Mouse (Mus musculus) neural tube, embryonic 14.5 days (tissue): ENCODE data around the gene Myod1. TPM values are rescaled to one million over a fixed set of nuclear protein-coding genes. Genes with fewer than 3 reads are reported as not detected.

Experiments used
- ATAC-seq: fragments of 200-750 bp; cut with Nextera tagmentation; 2 replicates; pipeline ENCODE4 v1.8.0; 2017; ENCODE audit warnings: low read depth, mild to moderate bottlenecking, moderate TSS enrichment, moderate library complexity
- H3K27ac ChIP-seq: fragments of 300-500 bp; sonication (generic); 2 replicates; pipeline ENCODE4 v1.5.1; 2014; ENCODE audit warnings: low read depth, mild to moderate bottlenecking, control low read depth, low read length, moderate library complexity, mixed read lengths
- H3K27me3 ChIP-seq: fragments of 300-500 bp; sonication (generic); 2 replicates; pipeline ENCODE4 v1.6.1; 2014; ENCODE audit warnings: low read length; ENCODE audit not compliant: control insufficient read depth, insufficient read depth
- H3K36me3 ChIP-seq: fragments of 300-500 bp; sonication (generic); 2 replicates; pipeline ENCODE4 v1.6.1; 2014; ENCODE audit warnings: low read length, mixed read lengths; ENCODE audit not compliant: control insufficient read depth, insufficient read depth
- H3K4me1 ChIP-seq: fragments of 300-500 bp; sonication (generic); 2 replicates; pipeline ENCODE4 v1.6.1; 2014; ENCODE audit warnings: low read length; ENCODE audit not compliant: control insufficient read depth, insufficient read depth
- H3K4me2 ChIP-seq: fragments of 300-500 bp; sonication (generic); 2 replicates; pipeline ENCODE4 v1.6.1; 2014; ENCODE audit warnings: mild to moderate bottlenecking, low read depth, low read length, control low read depth
- H3K4me3 ChIP-seq: fragments of 300-500 bp; sonication (generic); 2 replicates; pipeline ENCODE4 v1.5.1; 2014; ENCODE audit warnings: low read depth, low read length, control low read depth, mixed read lengths
- H3K9ac ChIP-seq: fragments of 300-500 bp; sonication (generic); replicated peaks from 2 replicates; pipeline ENCODE4 v1.6.1; 2014; ENCODE audit warnings: low read depth, mild to moderate bottlenecking, control low read depth, low read length, mixed read lengths
- H3K9me3 ChIP-seq: fragments of 300-500 bp; sonication (generic); 2 replicates; pipeline ENCODE4 v1.6.1; 2016; ENCODE audit warnings: low read length; ENCODE audit not compliant: control insufficient read depth
- WGBS: fragments of 180-500 bp; shearing (Covaris S2); extraction: QIAGEN DNeasy Blood & Tissue Kit; methylation state at CpG from one replicate; pipeline ENCODE4 v1.1.7; 2014; 5-methylcytosine and 5-hydroxymethylcytosine counted together
- polyA plus RNA-seq: library from polyadenylated mRNA; unstranded; fragments of >200 nt; fragmentation: Nextera tagmentation; extraction: Ambion mirVana; gene quantifications from 2 replicates; pipeline ENCODE4 v1.2.1, GENCODE M21; 2014

Myod1 gene
- polyA plus RNA-seq, 1 experiment from 2014 or later: 0.24 TPM

GRCm38 (mm10) chr7:46417467-46417866 lies 41.2 kb downstream of the Myod1 start:
- H3K4me1 ChIP-seq: peaks cover 5% of the 10 kb centered on the region
- WGBS: 80% methylated on average over 7 of the region's 7 CpGs

GRCm38 (mm10) chr7:46418102-46418622 lies 41.9 kb downstream of the Myod1 start:
- H3K36me3 ChIP-seq: no peaks in the 10 kb centered on the region
- no peak overlapping the region for H3K27ac ChIP-seq
- H3K9me3 ChIP-seq: no peaks in the 10 kb centered on the region
- no peak overlapping the region for H3K4me2 ChIP-seq
- H3K4me3 ChIP-seq: no peak overlapping the region
- H3K27me3 ChIP-seq: no peaks in the 10 kb centered on the region
- WGBS: 65% methylated on average over 16 of the region's 16 CpGs
- no peak overlapping the region for H3K9ac ChIP-seq
- ATAC-seq: peak; percentile 19; the same call in 1 of the 2 replicates
- peaks cover 10% of the 10 kb centered on the region for H3K4me1 ChIP-seq

More at GRCm38 (mm10) chr7:46417467-46417866, 41.2 kb downstream of the Myod1 start:
- Histone ChIP-seq H3K9me3 (no peaks in the 10 kb centered on the region), H3K4me2 (no peak overlapping the region), H3K27ac (no peak overlapping the region), H3K36me3 (no peaks in the 10 kb centered on the region), H3K9ac (no peak overlapping the region), H3K27me3 (no peaks in the 10 kb centered on the region), H3K4me3 (no peak overlapping the region)
- no peak for ATAC-seq

- ATAC-seq: no peak
- H3K27ac ChIP-seq: no peak overlapping the region
- no peaks in the 10 kb centered on the region for H3K9me3 ChIP-seq
- H3K36me3 ChIP-seq: no peaks in the 10 kb centered on the region
- no peak overlapping the region for H3K4me2 ChIP-seq
- H3K9ac ChIP-seq: no peak overlapping the region
- H3K4me1 ChIP-seq: peaks cover 10% of the 10 kb centered on the region
- 37% methylated on average over 5 of the region's 5 CpGs for WGBS
- H3K27me3 ChIP-seq: no peaks in the 10 kb centered on the region
- H3K4me3 ChIP-seq: no peak overlapping the region
Measured at GRCm38 (mm10) chr7:46421535-46421934, 45.3 kb downstream of the Myod1 start.

GRCm38 (mm10) chr7:46422052-46422763 lies 45.9 kb downstream of the Myod1 start:
- Histone ChIP-seq H3K9ac (no peak overlapping the region), H3K27me3 (no peaks in the 10 kb centered on the region), H3K4me2 (peak overlapping the region; percentile 9; the same call in 1 of the 2 replicates), H3K36me3 (no peaks in the 10 kb centered on the region), H3K9me3 (no peaks in the 10 kb centered on the region), H3K4me3 (no peak overlapping the region), H3K4me1 (peaks cover 10% of the 10 kb centered on the region), H3K27ac (0 out of 2 replicates have a peak overlapping the region, but pooled peaks have one; percentile 22)
- 27% methylated on average over 8 of the region's 8 CpGs for WGBS
- ATAC-seq: peak; percentile 71

- peak; percentile 54; the same call in 1 of the 2 replicates for ATAC-seq
- 0 out of 2 replicates have a peak overlapping the region, but pooled peaks have one; percentile 22 for H3K27ac ChIP-seq
- no peak overlapping the region for H3K4me3 ChIP-seq
- no peaks in the 10 kb centered on the region for H3K27me3 ChIP-seq
- H3K4me1 ChIP-seq: peaks cover 10% of the 10 kb centered on the region
- 56% methylated on average over 18 of the region's 18 CpGs for WGBS
- no peaks in the 10 kb centered on the region for H3K36me3 ChIP-seq
- H3K9me3 ChIP-seq: no peaks in the 10 kb centered on the region
- no peak overlapping the region for H3K9ac ChIP-seq
- peak overlapping the region; percentile 9; the same call in 1 of the 2 replicates for H3K4me2 ChIP-seq
Measured at GRCm38 (mm10) chr7:46422764-46423412, 46.6 kb downstream of the Myod1 start.

- Histone ChIP-seq H3K4me2 (no peak overlapping the region), H3K9me3 (no peaks in the 10 kb centered on the region), H3K27ac (no peak overlapping the region), H3K4me1 (peaks cover 10% of the 10 kb centered on the region), H3K9ac (no peak overlapping the region), H3K4me3 (no peak overlapping the region), H3K36me3 (no peaks in the 10 kb centered on the region), H3K27me3 (no peaks in the 10 kb centered on the region)
- no peak for ATAC-seq
- WGBS: 69% methylated on average over 3 of the region's 3 CpGs
Measured at GRCm38 (mm10) chr7:46423951-46424350, 47.7 kb downstream of the Myod1 start.

- Histone ChIP-seq H3K9me3 (no peaks in the 10 kb centered on the region), H3K36me3 (0 out of 2 replicates have a peak, but pooled peaks cover 3% of the 10 kb centered on the region), H3K4me2 (no peak overlapping the region), H3K9ac (no peak overlapping the region), H3K27me3 (no peaks in the 10 kb centered on the region), H3K27ac (no peak overlapping the region), H3K4me3 (no peak overlapping the region), H3K4me1 (peaks cover 10% of the 10 kb centered on the region)
- WGBS: 38% methylated on average over 4 of the region's 4 CpGs
- no peak for ATAC-seq
Measured at GRCm38 (mm10) chr7:46425012-46425411, 48.7 kb downstream of the Myod1 start.
